Mouse (Mus musculus) monocyte, adult 5-6 weeks (primary cell): ENCODE data around the gene Tubal3. TPM values are rescaled to one million over a fixed set of nuclear protein-coding genes. Genes with fewer than 3 reads are reported as not detected.
"Not testable (repeated sequence)": the region's sequence is repeated elsewhere in the genome, so short reads cannot be mapped to it uniquely, and the experiment has no call there.

ENCODE experiments used
- ATAC-seq: fragments of 153-309, 156-312 bp; replicated peaks from 2 replicates; pipeline ENCODE4 v1.8.0; 2017; ENCODE audit warnings: mild to moderate bottlenecking; ENCODE audit not compliant: low TSS enrichment, insufficient number of reproducible peaks, severe bottlenecking, poor library complexity, low FRiP score
- total RNA-seq: library from RNA; stranded (forward); fragments of 200-1000, 200-491, 200-594 nt; gene quantifications from 3 replicates; pipeline ENCODE4 v1.2.3, GENCODE M21; 2017

The Tubal3 gene
- total RNA-seq: not detected in 3 replicates

GRCm38 (mm10) chr13:3917571-3918311 is at the start of gene Tubal3, which contains the start of gene Net1:
Tubal3 (plus strand) TSS chr13:3918274.
Net1 (minus strand) TSS chr13:3918220.
- ATAC-seq: peak; percentile 95

- no peak for ATAC-seq
Observed at GRCm38 (mm10) chr13:3869901-3870300, 48.2 kb upstream of the Tubal3 start.

- no peak for ATAC-seq
Observed at GRCm38 (mm10) chr13:3872832-3873231, 45.2 kb upstream of the Tubal3 start.

GRCm38 (mm10) chr13:3876448-3876847 is 41.6 kb upstream of the Tubal3 start:
- ATAC-seq: no peak

GRCm38 (mm10) chr13:3877185-3877584 is 40.9 kb upstream of the Tubal3 start:
- 0 out of 2 replicates have a peak, but pooled peaks have one; percentile 40 for ATAC-seq

GRCm38 (mm10) chr13:3877679-3878220 is 40.3 kb upstream of the Tubal3 start:
- ATAC-seq: no peak

GRCm38 (mm10) chr13:3886663-3887062 is 31.4 kb upstream of the Tubal3 start:
- ATAC-seq: no peak

GRCm38 (mm10) chr13:3889111-3889510 is 29.0 kb upstream of the Tubal3 start:
- no peak for ATAC-seq

GRCm38 (mm10) chr13:3890061-3890460 is 28.0 kb upstream of the Tubal3 start:
- ATAC-seq: no peak

GRCm38 (mm10) chr13:3891479-3892087 is 26.5 kb upstream of the Tubal3 start:
- no peak for ATAC-seq

- no peak for ATAC-seq
Observed at GRCm38 (mm10) chr13:3892601-3893000, 25.5 kb upstream of the Tubal3 start.

GRCm38 (mm10) chr13:3893126-3893734 is 24.8 kb upstream of the Tubal3 start:
- peak; percentile 83 for ATAC-seq

GRCm38 (mm10) chr13:3894549-3894948 is 23.5 kb upstream of the Tubal3 start:
- ATAC-seq: no peak

GRCm38 (mm10) chr13:3895397-3895980 is 22.6 kb upstream of the Tubal3 start:
- ATAC-seq: no peak

- no peak for ATAC-seq
Observed at GRCm38 (mm10) chr13:3896032-3896431, 22.0 kb upstream of the Tubal3 start.

- ATAC-seq: peak; percentile 65
Observed at GRCm38 (mm10) chr13:3896913-3897312, 21.2 kb upstream of the Tubal3 start.

- not testable (repeated sequence) for ATAC-seq
Observed at GRCm38 (mm10) chr13:3898202-3898601, 19.9 kb upstream of the Tubal3 start.

- ATAC-seq: no peak
Observed at GRCm38 (mm10) chr13:3899301-3899700, 18.8 kb upstream of the Tubal3 start.

GRCm38 (mm10) chr13:3907151-3907696 is 10.8 kb upstream of the Tubal3 start:
- no peak for ATAC-seq
